Mouse (Mus musculus): ENCODE results near the gene Gm11114. TPM values are rescaled to one million over a fixed set of nuclear protein-coding genes. Genes with fewer than 3 reads are reported as not detected.
A peak's percentile ranks its signal among the peaks of the same experiment; 100 is the strongest.

The Gm11114 gene
- total RNA-seq (2021) = not detected

DNA sequence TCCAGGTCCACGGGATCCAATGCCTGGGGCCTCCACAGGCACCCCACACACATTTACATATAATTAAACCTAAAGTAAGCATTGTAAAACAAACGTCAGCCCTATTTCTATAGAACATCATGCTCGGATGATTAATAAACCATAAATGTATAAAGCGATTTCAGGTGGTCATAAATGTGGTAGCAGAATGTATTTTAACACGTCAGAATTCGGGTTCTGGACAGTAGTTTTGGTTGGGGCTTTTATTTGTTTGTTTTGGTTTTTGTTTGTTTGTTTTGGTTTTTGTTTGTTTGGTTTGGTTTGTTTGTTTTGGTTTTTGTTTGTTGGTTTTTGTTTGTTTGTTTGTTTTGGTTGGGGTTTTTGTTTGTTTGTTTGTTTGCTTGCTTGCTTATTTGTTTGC is at the start of gene Gm11114:
TSS of gene Gm11114 (plus strand) at position 301 of the 400 bp plus-strand sequence.
- no peak for DNase-seq (ENCODE audit: extremely low spot score in 1 of 2, low spot score in 1 of 2)

DNA sequence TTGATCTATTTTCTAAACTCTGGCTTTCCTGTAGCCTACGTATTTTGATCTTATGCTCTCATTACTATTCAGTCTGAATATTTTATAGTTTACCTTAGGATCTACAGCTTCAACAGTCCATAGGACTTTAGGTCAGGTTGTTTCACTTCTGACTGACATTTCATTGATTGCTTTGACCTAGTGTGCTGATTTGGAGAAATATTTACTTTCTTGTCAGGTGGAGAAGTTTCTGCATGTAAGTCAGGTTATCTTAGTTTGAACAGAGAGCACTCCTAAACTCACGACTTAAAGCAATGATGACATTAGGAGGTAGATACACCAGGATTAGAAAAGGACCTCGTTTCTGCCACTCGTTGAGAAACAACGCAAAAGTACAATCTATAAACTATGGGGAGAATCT is 45.7 kb upstream of the Gm11114 start:
- no peak for DNase-seq (ENCODE audit: extremely low spot score in 1 of 2, low spot score in 1 of 2)

DNA sequence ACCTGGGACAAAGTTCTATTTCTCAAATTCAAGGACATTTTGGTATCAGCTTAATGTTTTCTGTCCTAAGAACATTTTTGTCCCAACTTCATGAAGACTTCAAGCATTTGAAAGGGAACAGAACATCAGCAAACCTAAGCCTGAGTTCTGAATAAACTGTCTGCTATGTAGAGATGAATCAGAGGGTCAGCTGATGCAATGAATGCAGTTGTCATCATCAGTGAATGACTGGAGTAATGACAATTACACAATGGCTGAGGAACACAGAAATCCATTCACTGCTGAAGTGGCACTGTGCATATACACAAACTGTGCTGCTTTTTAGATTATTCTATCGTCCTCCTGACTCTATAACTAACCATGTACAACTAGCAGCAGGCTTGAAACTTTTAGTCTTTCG is 38.5 kb upstream of the Gm11114 start:
- no peak for DNase-seq (ENCODE audit: extremely low spot score in 1 of 2, low spot score in 1 of 2)

DNA sequence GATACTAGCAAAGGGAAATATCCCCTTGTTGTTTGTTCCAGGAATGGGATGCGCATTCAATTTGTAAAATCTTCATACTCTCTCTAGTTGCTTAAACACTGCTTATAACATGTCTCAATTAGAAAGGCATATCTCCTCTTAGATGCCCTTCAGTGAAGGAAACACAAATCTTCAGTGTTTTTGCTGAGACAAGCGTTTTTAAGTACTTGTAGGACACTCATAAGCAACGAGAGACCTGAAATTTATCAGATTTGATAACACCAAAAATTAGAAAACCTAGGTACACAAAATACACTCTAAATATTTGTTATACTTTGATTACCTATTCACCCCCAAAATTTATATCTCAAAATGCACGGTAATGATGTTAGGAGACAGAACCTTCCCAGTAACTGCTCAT is 9.7 kb upstream of the Gm11114 start:
- no peak for DNase-seq (ENCODE audit: extremely low spot score in 1 of 2, low spot score in 1 of 2)

DNA sequence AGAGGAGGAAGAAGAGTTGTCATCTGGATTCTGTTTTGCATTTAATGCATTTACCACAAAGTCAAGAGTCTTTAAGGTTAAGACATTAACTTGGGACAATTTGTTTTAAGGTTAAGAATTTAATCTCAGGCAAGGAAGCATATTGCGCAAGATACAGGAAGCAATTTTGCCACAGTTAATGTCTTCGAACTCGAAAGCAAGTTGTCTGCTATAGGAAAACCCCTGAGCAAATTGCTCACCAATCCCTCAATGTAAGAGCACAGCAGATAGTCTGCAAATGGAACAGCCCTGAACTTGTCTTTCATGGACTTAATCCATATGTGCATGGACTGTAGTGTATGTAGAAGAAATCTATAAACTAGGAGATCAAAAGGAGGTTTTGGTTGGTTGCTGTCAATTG is 9.2 kb upstream of the Gm11114 start:
- DNase-seq (ENCODE audit: extremely low spot score in 1 of 2, low spot score in 1 of 2) = no peak

DNA sequence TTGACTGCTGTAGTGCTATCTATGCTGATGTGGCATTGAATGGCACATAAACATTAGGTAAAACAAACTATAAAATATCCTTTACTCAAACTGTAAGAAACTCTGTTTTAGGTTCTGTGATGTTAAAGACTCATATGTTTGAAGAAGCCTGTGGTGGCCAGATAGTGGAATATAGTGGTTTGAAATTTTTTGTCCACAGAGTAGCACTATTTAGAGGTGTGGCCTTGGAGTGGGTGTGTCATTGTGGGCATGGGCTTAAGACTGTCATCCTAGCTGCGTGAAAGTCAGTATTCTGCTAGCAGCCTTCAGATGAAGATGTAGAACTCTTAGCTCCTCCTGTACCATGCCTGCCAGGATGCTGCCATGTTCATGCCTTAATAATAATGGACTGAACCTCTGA is 3.5 kb downstream of the Gm11114 start:
- DNase-seq (ENCODE audit: extremely low spot score in 1 of 2, low spot score in 1 of 2) = no peak

DNA sequence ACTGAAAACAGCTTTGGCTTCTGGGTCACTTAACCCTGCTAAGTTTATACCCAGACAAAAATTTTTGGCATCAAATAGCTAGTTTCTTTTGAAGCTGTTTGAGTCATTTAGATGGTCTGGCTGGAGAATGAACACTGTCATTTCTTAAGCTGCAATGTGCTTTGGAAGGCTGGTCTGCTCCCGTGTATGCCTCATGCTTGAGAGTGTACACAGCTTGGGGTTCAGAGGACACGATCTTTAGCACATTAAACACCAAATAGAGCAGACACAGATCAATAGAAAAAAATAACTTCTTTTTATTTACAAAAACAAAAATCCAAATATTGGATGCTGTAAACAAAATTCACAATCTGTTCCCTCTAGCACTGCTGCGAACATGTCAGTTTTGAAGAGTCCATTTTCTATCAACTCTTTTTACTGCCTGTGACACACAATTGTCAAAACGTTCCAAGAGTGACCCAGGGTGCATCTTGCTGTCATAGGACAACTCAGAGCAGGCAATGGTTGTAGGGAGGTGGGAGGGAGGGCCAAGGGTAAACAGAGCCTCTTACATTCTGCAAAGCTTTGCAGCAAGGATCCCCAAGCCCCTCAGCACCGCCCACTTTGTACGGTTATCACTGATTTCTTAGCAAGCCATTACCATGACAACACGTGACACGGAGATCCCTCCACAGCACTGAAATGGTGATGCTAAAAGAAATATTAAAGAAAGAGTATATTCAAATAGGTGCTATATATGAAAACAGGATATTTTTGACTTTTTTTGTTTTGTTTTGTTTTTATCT is 7.8 kb downstream of the Gm11114 start:
- DNase-seq (ENCODE audit: extremely low spot score in 1 of 2, low spot score in 1 of 2) = no peak

DNA sequence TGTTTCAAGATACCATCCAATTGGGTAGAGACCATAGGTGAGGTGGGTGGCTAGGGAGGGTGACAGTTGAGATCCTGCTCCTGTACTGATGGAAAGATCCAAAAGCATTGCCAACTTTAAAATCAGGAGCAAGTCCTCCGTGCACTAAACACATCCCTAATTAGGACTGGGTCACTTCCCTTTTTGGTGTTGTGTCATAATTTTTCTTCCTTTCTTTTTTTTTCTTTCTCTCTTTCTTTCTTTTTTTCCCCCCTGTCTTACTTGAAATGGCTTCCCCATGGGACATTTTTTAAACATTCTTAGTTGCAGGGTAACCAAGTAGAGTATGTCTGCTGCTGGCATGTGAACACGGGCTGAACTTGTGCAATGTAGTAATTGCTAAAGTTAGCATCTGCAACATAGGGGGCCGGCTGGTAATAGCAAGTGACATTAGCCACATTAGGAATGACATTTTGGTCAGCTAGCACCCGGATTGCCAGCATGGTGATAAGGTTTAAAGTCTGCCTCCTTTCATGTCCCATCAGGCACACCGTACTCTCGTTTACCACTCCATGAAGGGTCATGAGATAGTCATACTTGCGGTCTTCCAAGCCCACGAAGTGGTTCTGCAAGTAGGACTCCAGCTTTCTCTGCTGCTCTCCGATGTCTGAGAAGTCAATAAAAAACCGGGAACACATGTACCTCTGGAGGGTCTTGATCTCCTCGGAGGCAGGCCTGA is 11.7 kb downstream of the Gm11114 start:
- no peak for DNase-seq (ENCODE audit: extremely low spot score in 1 of 2, low spot score in 1 of 2)

DNA sequence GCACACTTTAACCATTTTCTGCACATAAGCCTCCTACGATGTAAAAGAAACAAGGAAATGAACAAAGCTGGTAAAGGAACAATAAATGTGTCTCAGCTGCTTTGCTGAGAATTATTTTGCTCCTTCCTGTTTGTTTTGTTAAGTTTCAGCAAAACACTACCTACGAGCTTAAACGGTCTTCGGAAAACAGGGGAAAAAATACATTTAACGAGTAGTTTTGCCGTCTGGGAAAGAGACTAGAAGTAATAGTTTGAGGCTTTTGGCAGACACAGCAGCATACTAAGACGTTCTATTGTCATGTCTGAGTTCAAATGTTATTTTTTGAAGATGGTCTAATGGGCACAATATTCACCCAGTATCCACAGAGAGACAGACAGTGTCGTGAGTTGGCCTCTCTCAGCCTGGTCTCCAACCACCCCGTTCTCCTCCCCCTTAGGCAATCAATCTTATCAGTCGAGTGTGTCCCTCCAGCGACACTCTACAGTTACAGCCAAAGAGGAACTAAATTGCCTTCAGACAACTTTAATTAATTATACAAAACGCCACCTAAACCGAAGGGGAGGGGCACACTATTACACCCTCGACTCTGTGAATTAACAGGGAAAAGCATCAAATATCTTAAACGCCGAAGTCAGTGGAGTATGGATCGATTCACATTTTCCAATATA is 12.8 kb downstream of the Gm11114 start:
- DNase-seq (ENCODE audit: extremely low spot score in 1 of 2, low spot score in 1 of 2) = no peak

DNA sequence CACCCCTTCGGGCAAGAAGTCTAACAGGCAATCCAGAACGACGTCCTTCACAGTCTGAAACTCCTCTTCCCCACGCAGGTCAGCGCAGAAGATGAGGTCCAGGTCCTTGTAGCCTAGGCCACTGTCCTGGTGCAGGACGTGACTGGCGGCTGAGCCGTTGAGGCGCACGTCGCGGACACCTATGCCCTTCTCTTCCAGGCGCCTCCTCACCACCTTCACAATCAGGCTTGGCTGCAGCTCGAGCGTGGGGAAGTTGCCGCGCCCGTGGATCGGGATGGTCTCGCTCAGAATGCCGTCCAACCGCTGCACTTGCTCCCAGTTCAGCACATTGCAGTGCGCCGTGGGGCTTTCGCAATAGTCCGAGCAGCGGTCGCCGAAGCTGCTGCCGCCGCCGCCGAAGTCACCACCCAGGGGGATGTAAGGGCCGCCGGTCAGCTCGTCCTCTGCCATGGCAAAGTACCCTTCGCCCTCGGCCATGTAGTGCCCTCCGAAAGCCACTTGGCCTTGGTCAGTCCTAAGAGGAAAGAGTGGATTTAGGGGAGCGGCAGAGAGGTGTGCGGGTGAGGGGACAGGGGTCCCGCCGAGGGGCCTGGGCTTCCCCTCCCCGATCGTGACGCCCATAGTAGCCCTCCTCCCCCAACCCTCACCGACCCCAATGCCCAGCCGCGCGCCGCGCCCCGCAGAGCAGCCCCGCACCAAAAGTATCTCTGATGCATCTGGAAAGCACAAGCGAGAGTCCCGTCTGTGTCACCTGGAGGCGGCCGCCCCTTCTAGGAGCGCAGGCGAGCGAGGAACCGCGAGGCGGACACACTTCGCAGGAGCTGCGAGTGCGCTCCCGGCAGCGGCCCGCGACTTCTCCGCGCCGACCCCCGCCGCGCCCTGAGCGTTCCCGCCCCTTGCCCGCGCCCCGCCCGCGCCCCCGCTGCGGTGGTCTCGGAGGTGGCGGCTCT is 14.0 kb downstream of the Gm11114 start:
- peak; percentile 8 to 11 for DNase-seq (ENCODE audit: extremely low spot score in 1 of 2, low spot score in 1 of 2)

DNA sequence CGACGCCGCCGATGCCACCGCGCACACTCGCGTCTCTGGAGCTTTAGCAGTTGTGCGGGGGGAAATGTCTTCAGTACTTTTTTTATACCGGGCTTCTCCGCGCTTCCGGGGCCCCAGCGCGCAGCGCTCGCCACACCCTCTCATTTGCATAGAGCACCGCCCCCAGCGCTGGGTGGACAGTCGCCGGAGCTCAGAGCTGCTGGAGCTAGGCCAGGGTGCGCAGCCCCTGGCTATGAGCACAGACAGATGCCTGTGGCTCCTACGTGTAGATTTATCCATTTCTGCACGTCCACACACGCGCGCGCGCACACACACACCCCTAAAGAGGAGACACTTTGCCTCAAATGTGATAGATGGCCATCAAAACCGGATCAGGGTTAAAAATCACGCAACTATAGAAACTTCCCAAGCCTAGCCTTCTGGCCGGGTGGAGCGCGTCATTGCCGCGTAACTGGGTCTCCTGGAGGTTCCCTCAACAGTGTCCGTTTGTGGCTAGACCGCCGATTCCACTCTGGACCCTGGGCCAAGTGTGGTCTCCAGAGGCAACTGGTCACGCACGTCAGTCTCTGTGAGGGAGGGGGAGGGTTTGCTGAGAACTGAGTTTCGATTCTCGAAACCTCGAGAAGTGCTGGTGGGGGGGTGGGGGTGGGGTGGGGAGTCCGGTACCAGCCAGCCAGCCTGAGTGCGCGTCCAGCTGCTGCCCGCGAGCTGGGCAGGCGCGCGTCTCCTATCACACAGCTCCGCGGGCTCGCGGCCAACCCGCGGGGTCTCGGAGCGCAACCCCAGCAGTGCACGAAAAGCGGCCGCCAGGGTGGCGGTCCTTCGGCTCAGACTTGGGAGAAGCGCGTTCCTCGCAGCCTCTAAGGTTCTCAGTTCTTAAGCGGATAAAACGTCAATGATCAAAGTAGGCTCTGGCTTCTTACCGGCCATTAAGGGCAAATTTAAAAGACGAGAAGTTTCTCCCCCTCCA is 15.0 kb downstream of the Gm11114 start, which contains the start of gene Tent5a:
TSS of gene Tent5a (minus strand) at position 107 of the 970 bp plus-strand sequence.
- DNase-seq (ENCODE audit: extremely low spot score in 1 of 2, low spot score in 1 of 2) = peak; percentile 18 to 50

DNA sequence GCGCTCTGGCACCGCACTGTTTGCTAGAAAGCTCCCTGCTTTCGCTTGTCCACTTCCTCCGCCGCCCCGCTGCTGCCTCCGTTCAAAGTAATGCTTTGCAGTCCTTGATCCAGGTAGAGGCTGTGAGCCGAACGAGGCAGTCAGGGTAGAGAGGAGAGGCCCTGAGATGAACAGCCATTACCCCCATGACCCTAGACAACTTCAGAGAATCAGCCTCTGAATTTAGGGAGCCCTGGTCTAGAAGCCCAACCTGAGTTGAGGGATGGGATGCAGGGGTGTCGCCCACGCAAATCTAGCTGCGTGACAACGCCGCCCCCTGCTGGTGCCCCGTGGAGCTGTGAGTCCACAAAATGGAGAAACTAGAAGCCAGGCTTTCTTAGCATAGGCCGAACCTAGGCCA is 15.7 kb downstream of the Gm11114 start:
- DNase-seq (ENCODE audit: extremely low spot score in 1 of 2, low spot score in 1 of 2) = peak; percentile 86 to 92

DNA sequence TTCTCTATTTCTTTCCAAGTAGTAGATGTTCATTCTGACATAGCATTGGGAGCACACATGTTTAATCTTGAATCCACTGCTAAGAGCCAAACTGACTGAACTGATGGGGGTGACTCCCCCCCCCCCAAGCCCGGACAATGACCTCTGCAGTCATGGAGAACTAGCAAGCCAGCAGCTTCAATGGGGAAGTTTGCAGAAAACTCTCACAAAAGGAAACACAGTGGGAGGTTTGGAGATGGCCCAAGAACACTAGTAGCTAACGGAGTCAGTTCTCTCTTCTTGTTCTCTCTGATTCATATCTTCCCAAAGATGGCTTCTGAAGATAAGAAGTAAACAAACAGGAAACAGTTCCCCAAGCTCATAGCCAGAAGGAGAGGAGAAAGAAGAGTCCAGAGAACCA is 18.9 kb downstream of the Gm11114 start:
- no peak for DNase-seq (ENCODE audit: extremely low spot score in 1 of 2, low spot score in 1 of 2)

DNA sequence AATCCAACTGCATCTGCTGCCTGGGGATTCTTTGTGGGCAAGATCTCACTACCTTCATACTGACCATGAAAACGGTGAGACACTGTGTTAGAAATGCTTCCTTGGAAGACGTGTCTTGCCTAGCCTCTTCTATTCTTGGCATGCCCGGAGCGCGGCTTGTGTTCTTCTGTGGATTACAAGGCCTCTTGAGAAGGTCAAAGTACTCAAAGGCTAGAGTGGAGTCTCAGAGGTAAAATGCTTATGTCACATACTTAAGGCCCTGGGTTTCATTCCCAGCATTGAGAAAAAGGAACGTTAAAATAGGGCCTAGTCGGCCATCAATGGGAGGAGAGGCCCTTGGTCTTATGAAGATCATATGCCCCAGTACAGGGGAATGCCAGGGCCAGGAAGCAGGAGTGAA is 23.5 kb downstream of the Gm11114 start:
- DNase-seq (ENCODE audit: extremely low spot score in 1 of 2, low spot score in 1 of 2) = no peak

DNA sequence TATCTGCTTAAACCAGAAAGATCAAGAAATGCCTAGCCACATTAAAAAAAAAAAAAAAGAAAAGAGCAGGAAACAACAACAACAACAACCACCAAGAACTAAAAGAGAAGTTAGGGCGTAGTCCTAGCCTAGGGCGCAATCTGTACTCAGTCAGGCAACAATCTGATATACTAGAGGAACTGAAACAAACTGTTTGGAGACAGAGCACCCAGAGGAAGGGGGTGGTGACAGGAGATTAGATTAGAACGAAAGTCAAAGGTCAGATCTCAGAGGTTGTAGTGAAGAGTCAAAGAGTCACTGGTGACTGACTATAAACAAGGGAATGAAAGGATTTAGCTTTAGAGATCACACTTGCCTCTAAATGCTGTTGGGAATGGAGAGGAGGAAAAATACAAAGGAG is 27.7 kb downstream of the Gm11114 start:
- DNase-seq (ENCODE audit: extremely low spot score in 1 of 2, low spot score in 1 of 2) = no peak

DNA sequence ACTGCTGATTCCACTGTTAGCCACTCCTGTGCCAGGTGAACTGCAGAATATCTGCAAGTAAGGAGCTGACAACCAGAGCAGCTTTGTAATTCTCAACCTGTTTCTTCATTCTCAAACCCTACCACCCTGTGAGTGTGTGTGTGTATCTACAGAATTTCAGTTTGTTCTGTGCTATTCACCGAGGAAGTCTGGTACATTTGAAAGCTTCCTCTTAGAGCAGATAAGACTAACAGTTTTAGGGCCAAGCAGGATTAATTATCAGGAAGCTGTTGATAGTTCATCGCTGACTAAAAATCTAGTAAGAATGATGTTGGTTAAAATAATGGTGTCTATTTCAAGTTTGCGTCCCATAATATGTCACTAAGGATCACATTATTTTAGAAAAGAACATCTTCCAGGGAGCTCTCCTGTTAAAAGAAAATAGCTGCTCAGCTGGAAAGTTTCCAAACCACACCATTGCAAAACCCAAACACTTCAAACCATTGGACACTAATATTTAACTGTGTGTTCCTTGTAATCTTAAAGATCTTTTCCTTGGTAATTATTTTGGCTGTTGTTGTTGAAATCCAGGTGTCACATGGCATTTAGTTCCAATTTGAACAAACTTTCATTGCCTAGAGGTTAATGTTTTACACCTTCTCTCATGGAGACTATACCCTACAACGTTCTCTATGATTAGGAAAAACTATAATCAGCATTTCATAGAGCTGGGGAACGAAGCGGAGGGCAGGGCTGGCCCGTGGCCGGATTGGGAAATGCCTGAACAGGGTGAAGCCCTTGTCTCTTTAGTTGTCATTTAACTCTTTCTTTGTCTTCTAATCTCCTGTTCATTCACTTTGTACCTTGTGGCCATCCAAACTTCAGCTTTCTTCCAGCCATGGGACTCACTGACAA is 30.6 kb downstream of the Gm11114 start:
- no peak for DNase-seq (ENCODE audit: extremely low spot score in 1 of 2, low spot score in 1 of 2)

DNA sequence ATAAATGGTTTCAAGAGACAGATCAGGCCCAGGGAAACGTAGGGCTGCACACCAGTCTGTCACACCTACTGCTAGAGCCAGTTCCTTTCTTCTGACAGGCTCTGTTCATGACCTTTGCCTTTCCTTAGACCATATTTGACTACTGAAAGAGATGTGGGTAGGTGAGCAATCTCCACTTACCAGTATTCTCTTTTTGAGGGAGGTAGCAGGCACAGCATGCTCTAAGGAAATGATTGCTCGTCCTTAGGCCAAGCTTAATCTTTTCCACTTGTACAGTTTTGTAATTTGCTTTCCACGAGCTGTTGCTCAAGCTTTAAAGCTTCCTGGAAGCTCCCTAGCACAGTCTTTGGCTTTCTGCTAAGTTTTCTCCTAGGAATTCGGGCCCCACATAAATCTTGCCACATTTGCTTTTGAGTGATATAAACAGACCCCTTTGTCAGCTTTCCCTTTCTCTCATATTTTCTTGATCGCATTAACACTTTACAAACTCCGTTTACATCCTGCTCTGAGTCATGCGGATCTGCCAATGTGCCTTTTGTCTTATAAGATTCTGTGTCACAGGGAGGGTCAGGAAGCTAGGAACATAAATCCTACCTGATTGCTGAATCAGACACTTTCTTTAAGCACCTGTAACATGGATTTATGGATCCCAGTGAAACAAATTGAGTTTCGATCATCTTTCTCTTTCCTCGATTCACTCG is 35.4 kb downstream of the Gm11114 start:
- DNase-seq (ENCODE audit: extremely low spot score in 1 of 2, low spot score in 1 of 2) = no peak

DNA sequence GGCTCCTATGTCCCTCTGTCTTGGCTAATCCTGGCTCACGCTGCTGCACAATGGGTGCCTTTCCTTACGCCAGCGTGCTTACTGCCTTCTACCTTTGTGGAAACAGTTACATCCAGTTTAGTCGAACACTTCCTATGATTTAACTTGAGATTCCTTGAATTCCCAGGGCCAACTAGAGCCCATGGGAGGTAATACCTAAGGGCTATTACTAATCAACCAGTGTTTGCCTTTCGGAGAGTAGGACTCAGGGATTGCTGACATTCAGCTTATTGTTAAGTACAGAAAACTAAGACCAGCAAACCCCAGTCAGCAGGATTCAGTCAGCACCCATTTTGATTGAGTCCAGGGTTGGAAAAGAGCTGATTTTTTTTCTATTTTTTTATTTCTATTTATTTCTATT is 43.0 kb downstream of the Gm11114 start:
- no peak for DNase-seq (ENCODE audit: extremely low spot score in 1 of 2, low spot score in 1 of 2)

All from layer of hippocampus, postnatal 25 days (tissue).